In the genomic region with DNA sequence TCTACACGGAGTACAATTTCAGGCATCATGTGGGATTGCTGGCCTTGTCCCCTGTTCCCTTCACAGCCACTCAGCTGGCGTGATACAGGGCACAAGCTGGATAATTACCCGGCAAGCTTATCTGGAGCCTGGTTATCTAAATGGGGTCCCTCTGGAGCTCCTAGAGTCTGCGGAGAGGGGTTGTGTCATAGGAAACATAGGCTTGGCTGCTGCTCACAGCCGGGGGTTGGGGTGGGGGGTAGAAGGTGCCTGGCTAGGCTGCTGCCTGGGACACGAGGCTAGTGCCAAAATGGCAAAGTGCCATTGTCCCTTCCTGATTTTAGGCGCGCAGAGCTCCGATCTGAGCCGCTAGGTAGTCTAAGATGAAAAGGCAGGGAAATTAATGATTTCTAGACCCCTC, we compare ENCODE assay signal across 9 mouse cellular contexts.
DNase-seq lines count a peak whose midpoint lies in the region; ATAC-seq and TF ChIP-seq lines count a peak whose summit lies in the region.
"Had no signal": no experiment of that assay in that cellular context is flagged by ENCODE, and none has a peak within 500 bp of the region (broad histone marks: within the 10 kb centered on the region; RNA-seq: fewer than 3 reads in every experiment).

No protein-coding gene starts in this region.

- no peaks in the 10 kb centered on the region for H3K36me3 ChIP-seq in erythroblast, embryonic 14.5 days (ENCODE audit: control insufficient read depth)
- H3K36me3 ChIP-seq in ES-E14 (ENCODE audit: control insufficient read depth, insufficient read depth, low read length, poor library complexity, severe bottlenecking), result no peaks in the 10 kb centered on the region; the same call in 1 of the 2 replicates
- no peaks in the 10 kb centered on the region for H3K36me3 ChIP-seq in heart, embryonic 12.5 days
- no peaks in the 10 kb centered on the region for H3K36me3 ChIP-seq in liver, embryonic 11.5 days (ENCODE audit: control insufficient read depth, insufficient read depth, low read length)

- peak overlapping the region; percentile 56 for H3K4me3 ChIP-seq in erythroblast, embryonic 14.5 days (replicated peaks)
- peak overlapping the region; percentile 65 to 67 for H3K4me3 ChIP-seq in ES-E14 (ENCODE audit: insufficient read depth in 1 of 2, low read depth in 1 of 2, low read length in 2 of 2, poor library complexity in 1 of 2, severe bottlenecking in 1 of 2)
- peak overlapping the region; percentile 31 for H3K4me3 ChIP-seq in heart, embryonic 12.5 days
- H3K4me3 ChIP-seq in liver, embryonic 11.5 days (ENCODE audit: low read depth, low read length), result peak overlapping the region; percentile 15

- peak overlapping the region; percentile 61 for H3K4me2 ChIP-seq in heart, embryonic 12.5 days
- peak overlapping the region; percentile 54 for H3K4me2 ChIP-seq in liver, embryonic 11.5 days

- 0 out of 2 replicates have a peak, but pooled peaks cover 2% of the 10 kb centered on the region for H3K27me3 ChIP-seq in erythroblast, embryonic 14.5 days (ENCODE audit: control insufficient read depth)
- no peaks in the 10 kb centered on the region for H3K27me3 ChIP-seq in heart, embryonic 12.5 days (replicated peaks)
- no peaks in the 10 kb centered on the region for H3K27me3 ChIP-seq in liver, embryonic 11.5 days (replicated peaks; ENCODE audit: control insufficient read depth, insufficient read depth, low read length)

- H3K9me3 ChIP-seq in erythroblast, embryonic 14.5 days (ENCODE audit: control insufficient read depth, low read length), result 0 out of 2 replicates have a peak, but pooled peaks cover 2% of the 10 kb centered on the region
- no peaks in the 10 kb centered on the region for H3K9me3 ChIP-seq in ES-E14 (ENCODE audit: control insufficient read depth, insufficient read depth, low read depth, low read length)
- no peaks in the 10 kb centered on the region for H3K9me3 ChIP-seq in heart, embryonic 12.5 days (replicated peaks)
- H3K9me3 ChIP-seq in liver, embryonic 11.5 days (ENCODE audit: control insufficient read depth, low read length), result no peaks in the 10 kb centered on the region

- H3K27ac ChIP-seq in ES-E14 (ENCODE audit: insufficient read depth, low read depth, low read length, poor library complexity, severe bottlenecking), result no peak overlapping the region
- peak overlapping the region; percentile 46 for H3K27ac ChIP-seq in heart, embryonic 12.5 days (ENCODE audit: poor library complexity, severe bottlenecking)
- peak overlapping the region; percentile 23; the same call in 1 of the 2 replicates for H3K27ac ChIP-seq in liver, embryonic 11.5 days (ENCODE audit: low read depth, low read length)
- H3K27ac ChIP-seq: macrophage had no signal

- in situ Hi-C loops in ES-E14 (cut with MboI; ENCODE audit: low sequenced_read_pairs in 2 of 2, unreplicated experiment in 2 of 2), result no loop called here

- H3K9ac ChIP-seq in ES-E14 (ENCODE audit: insufficient read depth, low read depth, low read length, poor library complexity, severe bottlenecking), result peak overlapping the region; percentile 67; the same call in 1 of the 2 replicates
- H3K9ac ChIP-seq in heart, embryonic 12.5 days, result no peak overlapping the region
- H3K9ac ChIP-seq in liver, embryonic 11.5 days (ENCODE audit: low read depth, low read length), result peak overlapping the region; percentile 27; the same call in 1 of the 2 replicates

- WGBS in heart, embryonic 12.5 days, result 9% methylated on average over 10 of the region's 10 CpGs
- WGBS in liver, embryonic 11.5 days, result 29% methylated on average over 10 of the region's 10 CpGs

- DNase-seq in ES-E14 (ENCODE audit: low read depth, low spot score), result no peak
- DNase-seq in liver, embryonic 11.5 days (ENCODE audit: low spot score), result peak; percentile 45
- DNase-seq in spleen, postnatal 4 days (ENCODE audit: low spot score in 2 of 2), result no peak
- DNase-seq in spleen, postnatal 14 days (ENCODE audit: low spot score in 2 of 2), result no peak
- no peak for DNase-seq in thymus, postnatal 0 days (ENCODE audit: low spot score)

- no peak for ATAC-seq in erythroblast, adult 5-6 weeks (replicated peaks; ENCODE audit: low FRiP score, poor library complexity, severe bottlenecking)
- ATAC-seq in heart, embryonic 12.5 days (ENCODE audit: insufficient number of reproducible peaks, low FRiP score), result peak; percentile 65
- peak; percentile 30 for ATAC-seq in liver, embryonic 11.5 days (replicated peaks; ENCODE audit: low FRiP score)

- peaks cover 27% of the 10 kb centered on the region for H3K4me1 ChIP-seq in erythroblast, embryonic 14.5 days (ENCODE audit: control insufficient read depth)
- H3K4me1 ChIP-seq in ES-E14 (ENCODE audit: control insufficient read depth in 2 of 2, insufficient read depth in 2 of 2, low read length in 2 of 2, poor library complexity in 1 of 2), result peaks cover 0 to 14% of the 10 kb centered on the region in 2 experiments; a peak in 2 of 4 replicates
- peaks cover 41% of the 10 kb centered on the region for H3K4me1 ChIP-seq in heart, embryonic 12.5 days (replicated peaks)
- H3K4me1 ChIP-seq in liver, embryonic 11.5 days (replicated peaks; ENCODE audit: control insufficient read depth, insufficient read depth, low read length), result peaks cover 27% of the 10 kb centered on the region

TF ChIP-seq in ES-E14, 5 proteins besides CTCF, POLR2A, EP300 and RAD21:
- TF ChIP-seq ZNF384 (IDR thresholded peaks at IDR 0.05; ENCODE audit: low read depth, low read length) (no peak), HCFC1 (IDR thresholded peaks at IDR 0.05; ENCODE audit: borderline replicate concordance, insufficient read depth, low read length) (no peak), CHD2 (IDR thresholded peaks at IDR 0.05; ENCODE audit: low read depth, low read length) (no peak), ZC3H11A (IDR thresholded peaks at IDR 0.05; ENCODE audit: borderline replicate concordance, low read depth, low read length) (no peak), MAFK (IDR thresholded peaks at IDR 0.05; ENCODE audit: insufficient read depth, low read depth, low read length) (no peak)

Comparison
In these comparisons a context has a peak if more than half of its experiments do, and no peak if none do; other contexts are left out.
1. H3K4me3 ChIP-seq: peak in every context shown above with its lines; median percentile 66 in ES-E14; 56 in erythroblast, embryonic 14.5 days; 31 in heart, embryonic 12.5 days; 15 in liver, embryonic 11.5 days.